Mouse (Mus musculus) left cerebral cortex, adult 8-10 months (tissue): ENCODE results near the gene Hephl1. TPM values are rescaled to one million over a fixed set of nuclear protein-coding genes. Genes with fewer than 3 reads are reported as not detected.
"Not testable (repeated sequence)": the region's sequence is repeated elsewhere in the genome, so short reads cannot be mapped to it uniquely, and the experiment has no call there.

Experiments used
- DNase-seq, 2 experiments: peaks; one replicate each; pipeline ENCODE4 v3.0.0; 2022; ENCODE audit warnings: low spot score in 2 of 2
- total RNA-seq, 4 experiments: library from RNA; stranded (reverse); gene quantifications; 2 replicates each; pipeline ENCODE4 v1.2.4; 2022

Gene Hephl1
- total RNA-seq: not detected

GRCm38 (mm10) chr9:15112008-15112407 lies at the start of gene Hephl1:
Gene Hephl1, minus strand, starts transcription at chr9:15112108.
- no peak for DNase-seq

- DNase-seq: no peak
These were observed 37.5 kb upstream of the Hephl1 start for GRCm38 (mm10) chr9:15149246-15149926.

GRCm38 (mm10) chr9:15140546-15140945 lies 28.6 kb upstream of the Hephl1 start:
- DNase-seq: no peak

GRCm38 (mm10) chr9:15125897-15126296 lies 14.0 kb upstream of the Hephl1 start:
- no peak for DNase-seq

GRCm38 (mm10) chr9:15122431-15122830 lies 10.5 kb upstream of the Hephl1 start:
- no peak for DNase-seq

- no peak for DNase-seq
These were observed 9.0 kb upstream of the Hephl1 start for GRCm38 (mm10) chr9:15120841-15121358.

GRCm38 (mm10) chr9:15120209-15120608 lies 8.3 kb upstream of the Hephl1 start:
- no peak for DNase-seq

GRCm38 (mm10) chr9:15119515-15119914 lies 7.6 kb upstream of the Hephl1 start:
- DNase-seq: no peak

GRCm38 (mm10) chr9:15116165-15116564 lies 4.3 kb upstream of the Hephl1 start:
- no peak for DNase-seq

- no peak for DNase-seq
These were observed 2.2 kb upstream of the Hephl1 start for GRCm38 (mm10) chr9:15114102-15114501.

- no peak for DNase-seq
These were observed 3.8 kb downstream of the Hephl1 start for GRCm38 (mm10) chr9:15108101-15108500.

- DNase-seq: no peak
These were observed 6.8 kb downstream of the Hephl1 start for GRCm38 (mm10) chr9:15105136-15105535.

- no peak for DNase-seq
These were observed 8.2 kb downstream of the Hephl1 start for GRCm38 (mm10) chr9:15103579-15104300.

GRCm38 (mm10) chr9:15101531-15102161 lies 10.3 kb downstream of the Hephl1 start:
- no peak for DNase-seq

GRCm38 (mm10) chr9:15098421-15098820 lies 13.5 kb downstream of the Hephl1 start:
- not testable (repeated sequence) for DNase-seq

GRCm38 (mm10) chr9:15097172-15097571 lies 14.7 kb downstream of the Hephl1 start:
- DNase-seq: no peak

GRCm38 (mm10) chr9:15096161-15096560 lies 15.7 kb downstream of the Hephl1 start:
- DNase-seq: no peak

- DNase-seq: no peak
These were observed 16.7 kb downstream of the Hephl1 start for GRCm38 (mm10) chr9:15095206-15095605.

GRCm38 (mm10) chr9:15068686-15069295 lies 43.1 kb downstream of the Hephl1 start:
- peak in 1 of 2 experiments; percentile 34 for DNase-seq

- peak in 1 of 2 experiments; percentile 10 for DNase-seq
These were observed 43.8 kb downstream of the Hephl1 start for GRCm38 (mm10) chr9:15067995-15068685.

GRCm38 (mm10) chr9:15064176-15064575 lies 47.7 kb downstream of the Hephl1 start:
- DNase-seq: no peak
